Mouse (Mus musculus) right cerebral cortex, postnatal 4 days (tissue): Measurements from ENCODE around the gene Ust.

Source experiments
- DNase-seq: peaks from one replicate; pipeline ENCODE4 v3.0.0-alpha.2; 2022

Gene Ust

GRCm38 (mm10) chr10:8213906-8214421, 304.7 kb downstream of the Ust start:
- DNase-seq, result no peak

DNA sequence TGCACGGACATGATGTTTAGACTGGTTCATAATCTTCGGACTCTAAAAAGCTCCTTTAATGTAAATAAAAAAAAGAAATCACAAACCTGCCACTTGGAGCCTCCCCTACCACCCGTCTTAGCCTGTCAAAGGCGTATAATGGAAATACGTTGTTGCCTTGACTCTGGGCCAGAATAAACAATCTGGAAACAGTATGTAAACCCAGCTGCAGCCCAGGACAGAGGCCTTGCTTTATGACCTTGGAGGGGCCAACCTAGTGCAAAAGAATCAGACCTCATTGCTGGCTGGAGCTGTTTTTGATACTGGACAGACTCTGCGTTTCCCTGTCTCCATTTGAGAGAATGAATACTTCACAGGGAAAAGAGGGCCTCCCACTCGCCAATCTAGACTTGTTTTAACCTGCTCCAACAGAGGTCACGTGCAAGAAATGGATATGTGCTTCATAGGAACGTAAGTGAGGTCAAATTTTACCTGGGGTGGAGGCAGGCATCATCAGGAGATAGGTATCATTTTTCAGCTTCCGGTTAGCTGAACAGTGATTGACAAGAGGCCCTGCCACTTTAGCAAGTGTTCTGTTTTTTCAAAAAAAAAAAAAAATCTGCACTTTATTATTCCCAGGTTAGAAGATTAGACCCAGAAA, 305.2 kb downstream of the Ust start:
- no peak for DNase-seq

DNA sequence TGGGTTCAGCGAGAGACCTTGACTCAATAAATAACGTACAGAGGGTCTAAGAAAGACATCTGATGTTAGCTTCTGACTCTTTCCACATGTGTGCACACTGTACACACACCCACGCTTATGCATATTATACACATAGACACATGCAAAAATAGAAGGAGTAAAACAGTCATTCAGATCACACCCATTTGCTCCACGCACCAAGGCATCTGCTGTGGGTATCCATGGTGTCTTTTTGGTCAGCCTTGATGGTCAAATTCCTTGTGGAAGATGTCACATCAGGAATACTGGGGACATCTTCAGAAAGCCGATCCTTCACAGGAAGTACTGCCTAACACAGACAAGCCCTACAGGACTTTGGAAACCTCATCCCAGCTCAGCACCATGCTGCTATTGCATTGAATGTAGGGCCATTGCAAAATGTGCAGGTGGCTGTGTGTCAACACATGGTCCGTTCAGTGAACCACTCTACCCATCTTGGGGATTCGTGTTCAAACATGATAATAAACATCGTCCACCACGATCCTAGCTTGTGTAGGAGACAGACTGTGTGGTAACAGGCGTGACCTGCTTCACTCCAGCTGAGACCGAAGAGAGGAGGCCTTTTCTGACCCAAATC, 305.9 kb downstream of the Ust start:
- no peak for DNase-seq

- DNase-seq, result no peak
Measured at GRCm38 (mm10) chr10:8211694-8212093, 306.9 kb downstream of the Ust start.

- no peak for DNase-seq
Measured at GRCm38 (mm10) chr10:8210366-8210765, 308.3 kb downstream of the Ust start.

DNA sequence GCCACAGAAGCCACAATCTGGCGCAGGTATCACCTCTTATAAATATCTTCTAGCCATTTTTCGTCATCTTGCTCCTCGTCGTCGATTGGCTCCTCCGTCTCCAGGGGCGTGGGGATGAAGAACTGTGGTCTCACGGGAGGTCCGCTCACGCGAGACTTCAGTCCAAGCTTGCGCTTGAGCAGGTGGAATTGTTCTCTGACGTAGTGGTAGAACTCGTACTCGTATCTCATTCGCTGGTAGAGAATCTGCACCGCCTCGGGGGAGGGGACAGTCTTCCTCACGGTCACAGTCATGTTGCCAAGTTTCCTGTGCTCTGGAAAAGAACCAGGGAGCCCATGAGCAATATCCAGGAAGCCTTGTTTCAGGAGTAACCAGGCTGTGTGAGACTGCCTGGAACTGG, 311.3 kb downstream of the Ust start:
- DNase-seq, result no peak

DNA sequence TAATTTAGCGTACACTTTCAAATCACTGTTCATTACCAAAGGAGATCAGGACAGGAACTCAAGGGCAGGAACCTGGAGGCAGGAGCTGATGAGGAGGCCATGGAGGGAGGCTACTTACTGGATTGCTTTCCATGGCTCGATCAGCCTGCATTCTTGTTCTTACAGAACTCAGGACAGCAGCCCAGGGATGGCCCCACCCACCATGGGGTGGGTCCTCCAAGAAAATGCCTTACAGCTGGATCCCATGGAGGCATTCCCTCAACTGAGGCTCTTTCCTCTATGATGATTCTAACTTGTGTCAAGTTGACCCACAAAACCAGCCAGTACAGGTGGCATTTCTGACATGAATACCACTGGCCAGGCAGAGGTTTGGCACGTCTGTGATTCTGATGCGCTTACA, 314.9 kb downstream of the Ust start:
- no peak for DNase-seq

- no peak for DNase-seq
Measured at GRCm38 (mm10) chr10:8199816-8200215, 318.8 kb downstream of the Ust start.

DNA sequence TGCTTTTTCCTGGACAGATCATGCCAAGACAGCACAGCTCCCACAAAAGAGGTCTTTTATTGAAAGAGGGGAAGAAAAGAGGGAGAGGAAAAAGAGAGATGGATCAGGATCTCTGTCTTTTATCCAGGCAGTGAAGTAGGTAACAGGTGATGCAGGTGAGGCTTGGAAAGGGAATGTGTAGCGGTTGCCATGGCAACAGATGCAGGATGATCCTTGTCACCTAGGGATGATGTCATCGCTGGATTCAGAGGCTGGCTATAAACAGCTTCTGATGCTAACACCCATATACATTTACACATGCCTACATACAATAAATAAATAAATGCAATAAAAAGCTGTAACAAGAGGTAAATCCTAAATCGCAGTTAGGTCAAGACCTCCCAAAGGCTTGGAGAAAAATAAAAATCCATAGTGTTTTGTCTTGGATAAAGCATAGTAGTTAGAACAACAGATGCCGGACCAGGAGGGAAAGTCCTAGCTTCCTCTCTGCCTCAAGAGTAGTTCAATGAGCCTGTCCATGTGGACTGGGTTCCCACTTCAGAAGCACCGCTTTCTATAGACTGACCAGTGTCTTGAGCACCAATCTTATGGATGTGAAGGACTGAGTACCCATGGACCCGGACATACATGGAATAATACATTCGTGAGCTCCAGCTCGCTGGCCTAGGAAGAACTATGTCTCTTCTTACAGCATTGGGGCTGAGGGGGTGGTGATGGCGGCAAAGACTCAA, 319.4 kb downstream of the Ust start:
- DNase-seq, result no peak

DNA sequence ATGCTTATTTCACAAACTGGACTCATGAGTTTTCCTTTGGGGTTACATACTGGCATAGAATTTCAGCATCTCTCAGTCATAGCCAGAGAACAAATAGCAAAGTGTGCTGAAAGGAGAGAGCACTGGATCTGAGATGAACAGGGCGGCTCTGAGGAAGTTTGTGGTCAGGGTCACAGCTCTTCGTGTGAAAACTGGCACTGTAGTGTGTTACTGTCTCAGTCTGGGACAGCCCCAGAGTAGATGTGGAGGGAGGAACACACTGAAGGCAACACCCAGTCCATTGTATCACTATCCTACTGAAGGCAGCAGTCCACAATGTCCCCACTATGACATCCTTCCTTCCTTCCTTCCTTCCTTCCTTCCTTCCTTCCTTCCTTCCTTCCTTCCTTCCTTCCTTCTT, 321.0 kb downstream of the Ust start:
- DNase-seq, result no peak

- DNase-seq, result peak; percentile 45
Measured at GRCm38 (mm10) chr10:8196300-8196699, 322.3 kb downstream of the Ust start.

DNA sequence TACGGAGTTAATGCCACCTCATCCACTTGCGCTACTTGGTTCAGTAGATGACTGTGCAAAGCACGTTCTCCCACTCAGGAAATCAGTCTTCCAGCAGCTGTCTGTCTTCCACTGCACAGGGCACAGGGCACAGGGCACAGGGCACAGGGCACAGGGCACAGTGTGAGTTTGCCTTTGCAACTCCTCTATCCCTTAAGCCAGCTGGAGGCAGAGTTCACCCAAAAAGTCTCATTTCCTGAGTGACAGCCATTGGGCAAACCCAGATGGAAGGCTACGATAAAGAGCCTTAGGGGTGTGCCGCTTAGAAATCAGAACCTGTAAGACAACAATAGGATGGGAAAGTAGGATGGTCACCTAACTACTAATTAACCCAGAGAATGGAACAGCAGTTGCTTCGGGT, 322.9 kb downstream of the Ust start:
- DNase-seq, result no peak

- no peak for DNase-seq
Measured at GRCm38 (mm10) chr10:8189331-8189981, 329.2 kb downstream of the Ust start.

- no peak for DNase-seq
Measured at GRCm38 (mm10) chr10:8185586-8185985, 333.0 kb downstream of the Ust start.

DNA sequence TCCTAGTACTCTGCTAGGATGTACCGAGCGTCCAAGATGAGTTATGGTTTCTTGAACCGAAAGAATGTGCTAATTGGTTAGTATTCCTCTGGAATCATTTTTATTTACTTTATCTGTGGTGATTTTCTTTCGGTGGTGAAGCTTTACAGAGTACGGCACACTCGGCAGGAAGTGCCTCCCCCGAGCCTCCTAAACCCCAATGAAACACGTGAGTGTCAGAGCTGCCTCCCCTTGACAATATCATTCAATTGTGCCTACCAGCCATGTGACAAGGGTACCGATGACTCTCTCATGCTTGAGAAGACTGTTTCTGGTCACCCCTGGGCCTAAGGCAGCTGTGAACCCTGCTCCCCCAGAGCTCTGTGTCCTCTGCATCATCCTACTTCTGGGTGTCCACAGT, 333.9 kb downstream of the Ust start:
- no peak for DNase-seq

GRCm38 (mm10) chr10:8183171-8183570, 335.5 kb downstream of the Ust start:
- no peak for DNase-seq

DNA sequence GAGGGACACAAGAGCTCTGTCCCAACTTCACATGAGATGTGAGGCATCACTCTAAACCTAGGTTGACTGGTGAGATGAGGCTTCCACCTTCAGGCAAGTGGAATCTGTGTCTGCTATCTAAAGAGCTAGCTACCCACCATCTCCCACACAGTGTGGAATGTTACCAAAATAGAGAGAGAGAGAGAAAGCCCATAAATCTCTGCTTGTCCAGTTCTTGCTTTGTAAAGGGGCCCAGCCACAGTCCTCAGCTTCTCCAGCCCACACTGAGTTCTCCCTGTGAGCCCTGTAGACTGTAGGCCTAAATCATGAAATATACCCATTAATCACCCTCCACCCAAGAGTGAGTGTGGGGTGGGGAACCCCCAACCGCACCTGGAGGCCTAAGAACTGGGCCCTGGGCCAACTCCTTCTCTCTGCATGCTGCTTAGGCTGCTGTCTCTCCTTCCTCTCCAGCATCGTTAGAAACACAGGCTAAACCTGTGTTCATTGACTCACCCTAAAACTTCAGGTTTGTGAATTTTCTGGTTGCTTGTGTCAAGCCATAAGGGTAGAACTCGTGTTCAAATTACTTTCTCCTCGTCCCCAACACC, 336.9 kb downstream of the Ust start:
- no peak for DNase-seq

DNA sequence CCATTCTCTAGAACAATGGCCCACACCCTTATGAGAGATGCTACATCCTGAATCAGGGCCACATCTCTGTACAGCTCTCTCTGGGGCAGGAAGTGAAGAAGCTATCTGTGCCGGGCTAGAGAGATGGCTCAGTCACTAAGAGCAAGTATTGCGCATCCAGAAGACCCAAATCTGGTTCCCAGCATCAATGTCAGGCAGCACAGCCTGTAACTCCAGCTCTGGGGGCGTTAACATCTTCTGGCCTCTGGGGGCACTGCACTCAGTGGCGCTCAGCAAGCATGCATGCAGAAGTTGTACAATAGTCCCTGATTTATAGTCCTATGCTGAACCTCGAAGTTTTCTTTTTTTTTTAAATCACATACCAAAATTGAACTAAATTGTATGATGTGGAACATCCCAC, 341.0 kb downstream of the Ust start:
- DNase-seq, result no peak

DNA sequence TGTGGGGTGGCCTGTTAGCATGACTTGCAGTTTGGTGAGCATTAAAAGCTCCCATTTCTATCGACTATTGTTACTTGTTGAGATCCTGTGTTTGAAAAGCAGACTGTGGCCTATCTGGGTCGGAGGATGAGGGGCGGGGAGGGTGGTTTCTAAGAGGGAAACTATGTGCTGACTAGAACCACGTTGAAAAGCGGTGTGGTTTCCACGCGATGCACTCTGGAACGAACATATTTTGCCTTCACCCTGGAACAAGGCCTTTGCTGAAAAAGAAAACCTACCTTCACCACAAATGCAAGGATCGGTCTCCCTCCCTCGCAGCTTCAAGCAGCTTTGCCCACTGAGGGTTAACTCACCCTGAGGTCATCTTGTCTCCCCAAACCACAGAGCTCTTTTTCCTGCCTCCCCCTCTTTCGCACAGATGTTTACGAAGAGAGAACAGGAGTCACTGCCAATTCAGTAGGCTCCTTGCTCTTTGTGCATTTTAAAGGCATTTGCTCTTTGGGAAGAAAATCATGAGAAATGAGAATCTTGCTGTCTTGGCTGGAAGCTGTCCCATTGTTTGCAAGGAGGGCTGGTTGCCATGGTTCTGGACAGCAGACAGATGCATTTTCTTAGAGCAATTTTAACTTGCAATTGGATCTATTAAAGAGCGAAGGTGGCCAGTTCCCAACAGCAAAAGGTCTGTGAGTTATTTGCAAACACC, 342.1 kb downstream of the Ust start:
- DNase-seq, result no peak

DNA sequence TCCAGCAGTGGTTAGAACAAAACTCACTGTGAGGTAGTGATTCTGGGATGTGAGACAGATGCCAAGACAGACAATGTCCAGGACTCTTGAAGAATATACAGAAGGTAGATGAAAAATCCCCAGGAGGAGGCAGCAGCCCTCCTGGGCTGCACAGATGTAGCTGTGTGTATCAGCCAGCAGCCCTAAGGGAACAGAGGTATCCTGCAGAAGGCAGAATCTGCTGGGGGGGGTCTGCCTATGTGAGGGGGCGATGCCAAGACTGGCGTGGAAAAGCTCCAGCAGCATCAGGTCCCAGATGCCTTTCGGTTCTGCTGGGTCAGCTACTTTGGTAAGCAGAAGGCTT, 342.6 kb downstream of the Ust start:
- DNase-seq, result no peak

DNA sequence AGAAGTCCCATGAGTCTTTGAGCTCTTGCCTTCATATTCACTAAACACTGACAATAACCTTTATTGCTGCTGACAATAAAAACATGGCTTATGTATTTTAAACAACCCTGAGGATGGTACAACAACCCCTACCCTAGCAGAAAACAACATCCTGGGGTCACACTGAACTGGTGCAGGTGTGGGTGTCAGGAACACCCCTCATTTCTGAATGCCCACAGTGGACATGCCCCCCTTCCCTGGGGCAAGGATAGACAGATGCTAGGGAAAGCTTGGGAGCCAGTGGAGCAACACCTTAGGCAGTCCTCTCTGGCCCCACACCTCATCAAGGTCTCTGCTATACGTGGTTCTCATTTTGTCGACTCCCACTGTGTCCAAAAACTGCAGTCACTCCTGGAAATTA, 343.9 kb downstream of the Ust start:
- DNase-seq, result no peak

GRCm38 (mm10) chr10:8174230-8174629, 344.4 kb downstream of the Ust start:
- no peak for DNase-seq

- no peak for DNase-seq
Measured at GRCm38 (mm10) chr10:8173032-8173431, 345.6 kb downstream of the Ust start.
